9 mouse cellular contexts compared by ENCODE assay signal in genomic region chr13:43684499-43684994, GRCm38 (mm10).
DNase-seq lines count a peak whose midpoint lies in the region; ATAC-seq and TF ChIP-seq lines count a peak whose summit lies in the region.
"Had no signal": no experiment of that assay in that cellular context is flagged by ENCODE, and none has a peak within 500 bp of the region (broad histone marks: within the 10 kb centered on the region; RNA-seq: fewer than 3 reads in every experiment).

No protein-coding gene starts in this region.

- no peak for ATAC-seq in hindbrain, embryonic 11.5 days (ENCODE audit: low FRiP score)
- peak; percentile 79 for ATAC-seq in forebrain, embryonic 16.5 days
- ATAC-seq in intestine, embryonic 16.5 days = peak; percentile 52; the same call in 1 of the 2 replicates
- ATAC-seq in lung, embryonic 14.5 days (ENCODE audit: insufficient read depth) = peak; percentile 89

- no peak overlapping the region for H3K9ac ChIP-seq in hindbrain, embryonic 11.5 days (ENCODE audit: low read depth, low read length)
- no peak overlapping the region for H3K9ac ChIP-seq in forebrain, embryonic 16.5 days (replicated peaks; ENCODE audit: low read depth, low read length)
- no peak overlapping the region for H3K9ac ChIP-seq in intestine, embryonic 16.5 days (ENCODE audit: low read depth, low read length)
- H3K9ac ChIP-seq in lung, embryonic 14.5 days = no peak overlapping the region

- H3K27me3 ChIP-seq in hindbrain, embryonic 10.5 days (ENCODE audit: insufficient read depth, poor library complexity, severe bottlenecking) = no peaks in the 10 kb centered on the region
- no peaks in the 10 kb centered on the region for H3K27me3 ChIP-seq in hindbrain, embryonic 11.5 days (ENCODE audit: control insufficient read depth, insufficient read depth, low read length)
- H3K27me3 ChIP-seq in forebrain, embryonic 16.5 days (replicated peaks; ENCODE audit: control insufficient read depth, insufficient read depth, low read length) = no peaks in the 10 kb centered on the region
- no peaks in the 10 kb centered on the region for H3K27me3 ChIP-seq in intestine, embryonic 16.5 days (replicated peaks; ENCODE audit: control insufficient read depth, insufficient read depth, low read length)
- no peaks in the 10 kb centered on the region for H3K27me3 ChIP-seq in lung, embryonic 14.5 days (ENCODE audit: insufficient read depth, low read length)

- no peak overlapping the region for H3K4me3 ChIP-seq in hindbrain, embryonic 10.5 days
- no peak overlapping the region for H3K4me3 ChIP-seq in hindbrain, embryonic 11.5 days (ENCODE audit: low read depth, low read length)
- H3K4me3 ChIP-seq in forebrain, embryonic 16.5 days (replicated peaks; ENCODE audit: low read length) = no peak overlapping the region
- H3K4me3 ChIP-seq in intestine, embryonic 16.5 days (ENCODE audit: low read length) = no peak overlapping the region
- no peak overlapping the region for H3K4me3 ChIP-seq in lung, embryonic 14.5 days (ENCODE audit: low read depth, low read length)
- H3K4me3 ChIP-seq: megakaryocyte, embryonic 14.5 days had no signal

- 62% methylated on average over 8 of the region's 8 CpGs for WGBS in hindbrain, embryonic 10.5 days
- 54% methylated on average over 8 of the region's 8 CpGs for WGBS in hindbrain, embryonic 11.5 days
- WGBS in forebrain, embryonic 16.5 days = 45% methylated on average over 8 of the region's 8 CpGs
- WGBS in intestine, embryonic 16.5 days = 42% methylated on average over 8 of the region's 8 CpGs
- 24% methylated on average over 8 of the region's 8 CpGs for WGBS in lung, embryonic 14.5 days

- peaks cover 12% of the 10 kb centered on the region; the same call in 1 of the 2 replicates for H3K4me1 ChIP-seq in hindbrain, embryonic 10.5 days (replicated peaks)
- no peaks in the 10 kb centered on the region for H3K4me1 ChIP-seq in hindbrain, embryonic 11.5 days (replicated peaks; ENCODE audit: control insufficient read depth, insufficient read depth, low read length)
- H3K4me1 ChIP-seq in forebrain, embryonic 16.5 days (replicated peaks; ENCODE audit: control insufficient read depth, insufficient read depth, low read length) = peaks cover 5% of the 10 kb centered on the region
- H3K4me1 ChIP-seq in intestine, embryonic 16.5 days (ENCODE audit: control insufficient read depth, insufficient read depth, low read length) = 0 out of 2 replicates have a peak, but pooled peaks cover 3% of the 10 kb centered on the region
- H3K4me1 ChIP-seq in lung, embryonic 14.5 days (ENCODE audit: insufficient read depth) = no peaks in the 10 kb centered on the region

- H3K27ac ChIP-seq in hindbrain, embryonic 10.5 days = 0 out of 2 replicates have a peak overlapping the region, but pooled peaks have one; percentile 2
- no peak overlapping the region; the same call in 1 of the 2 replicates for H3K27ac ChIP-seq in hindbrain, embryonic 11.5 days (ENCODE audit: low read depth, low read length)
- 0 out of 2 replicates have a peak overlapping the region, but pooled peaks have one; percentile 11 for H3K27ac ChIP-seq in forebrain, embryonic 16.5 days (ENCODE audit: low read length)
- no peak overlapping the region for H3K27ac ChIP-seq in intestine, embryonic 16.5 days (ENCODE audit: low read length)
- peak overlapping the region; percentile 58; the same call in 1 of the 2 replicates for H3K27ac ChIP-seq in lung, embryonic 14.5 days (ENCODE audit: low read depth)

- peak; percentile 10 for DNase-seq in hindbrain, embryonic 10.5 days (ENCODE audit: low spot score)
- DNase-seq in hindbrain, embryonic 11.5 days (ENCODE audit: low spot score) = no peak
- peak; percentile 41 for DNase-seq in adrenal gland, postnatal 10 days
- peak; percentile 77 for DNase-seq in lung, embryonic 14.5 days
- DNase-seq in urinary bladder, postnatal 36 days (ENCODE audit: low spot score in 2 of 2) = peak; percentile 20 to 47
- no peak for DNase-seq in ovary, postnatal 36 days (ENCODE audit: low spot score)

- TF ChIP-seq CTCF in lung, embryonic 14.5 days (IDR thresholded peaks at IDR 0.05; ENCODE audit: low read depth) = no peak

- no peaks in the 10 kb centered on the region for H3K9me3 ChIP-seq in hindbrain, embryonic 10.5 days
- no peaks in the 10 kb centered on the region for H3K9me3 ChIP-seq in hindbrain, embryonic 11.5 days (ENCODE audit: control insufficient read depth, low read length)
- no peaks in the 10 kb centered on the region for H3K9me3 ChIP-seq in forebrain, embryonic 16.5 days (ENCODE audit: control insufficient read depth, low read length)
- no peaks in the 10 kb centered on the region for H3K9me3 ChIP-seq in intestine, embryonic 16.5 days (ENCODE audit: control insufficient read depth, low read length)
- H3K9me3 ChIP-seq in lung, embryonic 14.5 days (ENCODE audit: low read depth, low read length) = no peaks in the 10 kb centered on the region
- H3K9me3 ChIP-seq: megakaryocyte, embryonic 14.5 days had no signal

- no peak overlapping the region for H3K4me2 ChIP-seq in hindbrain, embryonic 11.5 days (replicated peaks; ENCODE audit: low read depth, low read length)
- no peak overlapping the region for H3K4me2 ChIP-seq in forebrain, embryonic 16.5 days (ENCODE audit: low read length)
- no peak overlapping the region for H3K4me2 ChIP-seq in intestine, embryonic 16.5 days (ENCODE audit: low read depth, low read length)
- H3K4me2 ChIP-seq in lung, embryonic 14.5 days = peak overlapping the region; percentile 12; the same call in 1 of the 2 replicates

- H3K36me3 ChIP-seq in hindbrain, embryonic 10.5 days = no peaks in the 10 kb centered on the region
- H3K36me3 ChIP-seq in hindbrain, embryonic 11.5 days (ENCODE audit: control insufficient read depth, insufficient read depth, low read length) = no peaks in the 10 kb centered on the region
- no peaks in the 10 kb centered on the region for H3K36me3 ChIP-seq in forebrain, embryonic 16.5 days (ENCODE audit: control insufficient read depth, insufficient read depth)
- H3K36me3 ChIP-seq in intestine, embryonic 16.5 days (ENCODE audit: control insufficient read depth, insufficient read depth, low read length) = no peaks in the 10 kb centered on the region
- no peaks in the 10 kb centered on the region for H3K36me3 ChIP-seq in lung, embryonic 14.5 days (ENCODE audit: insufficient read depth)

Comparison
In these comparisons a context has a peak if more than half of its experiments do, and no peak if none do; other contexts are left out.
1. DNase-seq: peak in hindbrain, embryonic 10.5 days (single experiment), adrenal gland, postnatal 10 days (single experiment), lung, embryonic 14.5 days (single experiment) and urinary bladder, postnatal 36 days (2 of 2); none in hindbrain, embryonic 11.5 days (single experiment) and ovary, postnatal 36 days (single experiment).
2. H3K27ac ChIP-seq: peak in hindbrain, embryonic 10.5 days (single experiment), forebrain, embryonic 16.5 days (single experiment) and lung, embryonic 14.5 days (single experiment); none in hindbrain, embryonic 11.5 days (single experiment) and intestine, embryonic 16.5 days (single experiment).